Mouse (Mus musculus) forebrain, embryonic 11.5 days (tissue): ENCODE data around the gene Cnksr1. TPM values are rescaled to one million over a fixed set of nuclear protein-coding genes. Genes with fewer than 3 reads are reported as not detected.

Experiments used
- ATAC-seq: fragments of 200-750 bp; cut with Nextera tagmentation; replicated peaks from 2 replicates; pipeline ENCODE4 v1.8.0; 2017; ENCODE audit warnings: moderate TSS enrichment; ENCODE audit not compliant: low FRiP score
- DNase-seq: peaks from one replicate; pipeline ENCODE4 v3.0.0-alpha.2; 2017; ENCODE audit warnings: low spot score
- H3K27ac ChIP-seq: fragments of 300-500 bp; sonication (generic); 2 replicates; pipeline ENCODE4 v1.5.1; 2014; ENCODE audit warnings: low read depth, low read length
- H3K27me3 ChIP-seq: fragments of 300-500 bp; sonication (generic); 2 replicates; pipeline ENCODE4 v1.6.1; 2014; ENCODE audit warnings: mild to moderate bottlenecking, low read length, mixed read lengths; ENCODE audit not compliant: control insufficient read depth, insufficient read depth
- H3K36me3 ChIP-seq: fragments of 300-500 bp; sonication (generic); 2 replicates; pipeline ENCODE4 v1.6.1; 2014; ENCODE audit warnings: mild to moderate bottlenecking, low read length, moderate library complexity, mixed read lengths; ENCODE audit not compliant: control insufficient read depth, insufficient read depth
- H3K4me1 ChIP-seq: fragments of 300-500 bp; sonication (generic); replicated peaks from 2 replicates; pipeline ENCODE4 v1.6.1; 2014; ENCODE audit warnings: low read length, mixed read lengths; ENCODE audit not compliant: control insufficient read depth, insufficient read depth
- H3K4me2 ChIP-seq: fragments of 300-500 bp; sonication (generic); 2 replicates; pipeline ENCODE4 v1.6.1; 2014; ENCODE audit warnings: low read depth, mild to moderate bottlenecking, low read length, moderate library complexity, mixed read lengths; ENCODE audit not compliant: severe bottlenecking
- H3K4me3 ChIP-seq: fragments of 300-500 bp; sonication (generic); 2 replicates; pipeline ENCODE4 v1.5.1; 2014; ENCODE audit warnings: low read depth, low read length
- H3K9ac ChIP-seq: fragments of 300-500 bp; sonication (generic); 2 replicates; pipeline ENCODE4 v1.6.1; 2014; ENCODE audit warnings: low read length
- H3K9me3 ChIP-seq: fragments of 300-500 bp; sonication (generic); 2 replicates; pipeline ENCODE4 v1.6.1; 2016; ENCODE audit warnings: low read length, mixed read lengths; ENCODE audit not compliant: control insufficient read depth
- WGBS: fragments of 180-500 bp; shearing (Covaris S2); extraction: QIAGEN DNeasy Blood & Tissue Kit; methylation state at CpG from one replicate; pipeline ENCODE4 v1.1.7; 2014; 5-methylcytosine and 5-hydroxymethylcytosine counted together
- polyA plus RNA-seq: library from polyadenylated mRNA; unstranded; fragments of >200 nt; fragmentation: Nextera tagmentation; extraction: Ambion mirVana; gene quantifications from 2 replicates; pipeline ENCODE4 v1.2.1, GENCODE M21; 2014

Gene Cnksr1
- polyA plus RNA-seq, 1 experiment from 2014 or later, result 0.45 TPM

DNA sequence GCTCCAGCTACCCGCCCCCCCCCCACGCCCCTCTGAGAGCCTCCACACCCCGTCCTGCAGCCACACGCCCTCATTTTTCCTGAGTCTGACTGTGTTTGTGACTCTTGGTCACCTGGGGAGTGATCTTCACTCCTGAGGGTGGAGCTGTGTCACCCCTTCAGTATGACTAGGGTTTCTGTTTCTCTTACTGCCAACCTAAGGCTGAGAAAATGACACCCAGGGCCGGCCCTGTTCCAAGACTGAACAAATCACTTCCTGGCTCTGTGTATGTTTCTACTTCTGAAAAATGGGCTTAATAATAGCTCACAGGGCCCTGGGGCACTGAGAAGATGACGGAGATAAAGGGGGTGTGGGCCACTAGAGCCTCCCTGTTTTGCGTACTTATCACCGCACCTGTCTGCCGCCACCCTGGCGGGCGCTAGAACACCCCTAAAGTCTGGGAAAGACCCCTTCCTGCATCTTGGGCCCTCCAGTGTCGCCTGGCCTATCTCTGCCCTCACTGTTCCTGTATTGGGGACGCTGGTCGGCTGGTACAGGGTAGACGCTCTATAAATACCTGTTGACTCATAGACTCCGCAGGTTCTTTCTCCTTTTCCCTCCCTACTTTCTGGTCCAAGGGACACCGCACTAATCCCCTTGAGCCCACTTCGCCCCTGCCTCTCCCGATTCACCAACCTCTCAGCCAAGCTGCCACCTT, 469 bp downstream of the Cnksr1 start:
- no peak for ATAC-seq
- Histone ChIP-seq H3K4me1 (no peaks in the 10 kb centered on the region; the same call in 1 of the 2 replicates), H3K36me3 (no peaks in the 10 kb centered on the region), H3K27ac (no peak overlapping the region), H3K4me2 (peak overlapping the region; percentile 39; the same call in 1 of the 2 replicates), H3K9me3 (no peaks in the 10 kb centered on the region), H3K27me3 (peaks cover 8% of the 10 kb centered on the region), H3K4me3 (0 out of 2 replicates have a peak overlapping the region, but pooled peaks have one; percentile 3), H3K9ac (no peak overlapping the region)
- no peak for DNase-seq
- 27% methylated on average over 19 of the region's 19 CpGs for WGBS

DNA sequence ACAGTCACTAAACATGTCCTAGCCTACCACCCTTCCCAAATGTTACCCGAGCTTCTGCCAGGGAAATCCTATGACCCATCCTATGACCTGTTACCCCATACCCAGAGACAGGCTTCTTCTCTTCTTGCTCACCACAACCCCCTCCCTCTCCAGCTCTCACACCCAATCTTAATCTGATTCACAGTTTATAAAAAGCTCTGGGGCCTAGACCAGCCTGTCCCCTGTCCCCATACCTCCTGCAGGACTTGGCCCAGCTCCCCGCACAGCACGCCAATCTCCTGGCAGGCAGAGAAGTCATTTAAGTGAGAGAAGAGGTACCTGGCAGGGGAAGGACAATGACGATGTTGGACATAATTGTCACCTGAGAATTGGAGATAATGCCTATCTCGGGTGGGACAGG, 3.3 kb downstream of the Cnksr1 start:
- DNase-seq (no peak), ATAC-seq (no peak)
- no peak overlapping the region for H3K4me3 ChIP-seq
- 84% methylated on average over 5 of the region's 5 CpGs for WGBS
- H3K4me2 ChIP-seq, result no peak overlapping the region
- peaks cover 8% of the 10 kb centered on the region for H3K27me3 ChIP-seq
- H3K36me3 ChIP-seq, result no peaks in the 10 kb centered on the region
- H3K27ac ChIP-seq, result no peak overlapping the region
- H3K9ac ChIP-seq, result no peak overlapping the region
- H3K4me1 ChIP-seq, result no peaks in the 10 kb centered on the region; the same call in 1 of the 2 replicates
- no peaks in the 10 kb centered on the region for H3K9me3 ChIP-seq

DNA sequence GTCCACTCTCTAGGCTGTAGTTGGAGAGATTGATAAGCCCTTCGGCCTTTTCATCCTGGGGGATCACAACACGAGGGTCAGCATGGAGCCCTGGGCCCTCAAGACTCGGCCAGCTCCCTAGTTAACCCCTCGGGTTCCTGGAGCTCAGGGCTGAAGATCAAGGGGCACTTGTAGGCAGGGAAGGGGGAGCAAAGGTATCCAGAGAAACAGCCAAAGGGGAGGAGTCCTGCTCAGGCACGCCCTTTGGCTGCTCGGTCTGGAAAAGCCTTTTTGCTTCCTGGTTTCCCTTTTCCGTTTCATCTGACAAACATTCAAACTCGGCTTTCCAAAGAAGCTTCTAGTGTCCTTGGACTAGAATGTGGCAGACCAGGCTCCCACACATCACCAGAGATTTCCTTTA, 7.8 kb downstream of the Cnksr1 start:
- no peaks in the 10 kb centered on the region for H3K9me3 ChIP-seq
- no peaks in the 10 kb centered on the region for H3K4me1 ChIP-seq
- no peaks in the 10 kb centered on the region for H3K27me3 ChIP-seq
- no peak for DNase-seq
- no peak overlapping the region for H3K4me3 ChIP-seq
- no peak for ATAC-seq
- H3K9ac ChIP-seq, result no peak overlapping the region
- H3K36me3 ChIP-seq, result no peaks in the 10 kb centered on the region
- H3K4me2 ChIP-seq, result no peak overlapping the region
- 43% methylated on average over 8 of the region's 8 CpGs for WGBS
- no peak overlapping the region for H3K27ac ChIP-seq

DNA sequence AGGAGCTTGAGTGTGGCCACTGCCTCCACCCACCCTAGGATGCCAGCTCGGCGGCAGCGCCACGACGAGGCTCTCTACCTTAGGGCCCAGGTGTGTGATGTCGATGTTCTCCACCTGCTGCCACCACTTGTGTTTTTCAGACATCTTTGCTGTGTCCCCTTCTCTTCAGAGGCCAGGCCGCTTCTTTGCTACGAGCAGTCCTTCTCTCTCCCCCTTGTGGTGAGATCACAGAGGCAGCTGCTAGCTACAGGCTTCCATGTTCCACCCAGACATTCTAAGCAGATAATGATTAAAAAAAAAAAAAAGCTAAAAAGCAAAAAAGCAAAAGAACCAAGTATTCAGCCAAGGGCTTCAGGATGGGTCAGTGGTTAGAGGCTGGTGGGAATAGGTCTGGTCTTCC, 11.0 kb downstream of the Cnksr1 start, which contains the start of gene Catsper4:
Gene Catsper4 (minus strand): TSS at position 190 of the 400 bp plus-strand sequence.
- Histone ChIP-seq H3K4me2 (no peak within 1 kb of the TSS), H3K27me3 (no peaks in the 10 kb centered on the region), H3K4me1 (no peaks in the 10 kb centered on the region), H3K27ac (no peak within 1 kb of the TSS), H3K4me3 (no peak within 1 kb of the TSS), H3K9me3 (no peaks in the 10 kb centered on the region), H3K9ac (no peak within 1 kb of the TSS), H3K36me3 (no peaks in the 10 kb centered on the region)
- ATAC-seq (no peak), DNase-seq (no peak)
- WGBS, result 74% methylated on average over 8 of the region's 8 CpGs

DNA sequence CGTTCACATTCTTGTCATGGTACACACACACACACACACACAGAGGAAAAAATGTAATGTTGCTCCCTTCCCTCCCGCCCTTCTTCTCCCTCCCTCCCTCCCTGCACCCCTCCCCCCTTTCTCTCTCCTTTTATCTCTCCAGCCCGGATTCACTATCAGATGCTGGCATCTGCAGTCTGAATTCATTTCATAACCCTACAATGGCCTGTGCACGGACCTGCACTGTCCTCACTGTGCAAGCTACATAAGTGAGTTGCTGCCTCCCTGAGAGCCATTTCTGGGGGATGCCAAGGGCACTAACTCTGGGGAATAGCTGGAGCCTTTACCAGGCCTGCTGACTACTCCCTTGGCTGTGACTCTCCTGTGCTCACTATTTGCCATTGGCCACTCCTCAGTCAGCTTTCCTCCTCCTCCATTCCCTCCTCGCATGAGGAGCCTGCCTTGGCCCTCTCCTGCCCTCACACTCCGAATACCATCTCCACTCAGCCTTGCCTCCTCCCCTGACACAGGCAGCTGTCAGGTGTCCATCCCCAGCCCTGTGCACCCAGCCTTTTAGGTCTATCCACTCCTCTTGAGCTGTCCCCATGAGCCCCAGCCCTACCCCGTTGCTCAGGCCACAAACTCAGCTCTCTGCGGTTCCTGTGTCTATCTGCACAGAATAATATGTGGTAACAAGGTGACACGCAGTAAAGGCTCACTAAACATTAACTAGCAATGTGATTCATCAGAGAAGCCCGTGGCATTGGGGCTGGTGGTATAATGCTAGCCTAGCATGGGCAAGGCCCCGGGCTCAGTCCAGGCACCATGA, 15.2 kb downstream of the Cnksr1 start:
- Histone ChIP-seq H3K4me1 (no peaks in the 10 kb centered on the region), H3K36me3 (no peaks in the 10 kb centered on the region), H3K9me3 (no peaks in the 10 kb centered on the region), H3K4me3 (no peak overlapping the region), H3K27ac (no peak overlapping the region), H3K27me3 (no peaks in the 10 kb centered on the region), H3K4me2 (no peak overlapping the region), H3K9ac (no peak overlapping the region)
- DNase-seq (no peak), ATAC-seq (no peak)
- WGBS, result 78% methylated on average over 11 of the region's 11 CpGs

DNA sequence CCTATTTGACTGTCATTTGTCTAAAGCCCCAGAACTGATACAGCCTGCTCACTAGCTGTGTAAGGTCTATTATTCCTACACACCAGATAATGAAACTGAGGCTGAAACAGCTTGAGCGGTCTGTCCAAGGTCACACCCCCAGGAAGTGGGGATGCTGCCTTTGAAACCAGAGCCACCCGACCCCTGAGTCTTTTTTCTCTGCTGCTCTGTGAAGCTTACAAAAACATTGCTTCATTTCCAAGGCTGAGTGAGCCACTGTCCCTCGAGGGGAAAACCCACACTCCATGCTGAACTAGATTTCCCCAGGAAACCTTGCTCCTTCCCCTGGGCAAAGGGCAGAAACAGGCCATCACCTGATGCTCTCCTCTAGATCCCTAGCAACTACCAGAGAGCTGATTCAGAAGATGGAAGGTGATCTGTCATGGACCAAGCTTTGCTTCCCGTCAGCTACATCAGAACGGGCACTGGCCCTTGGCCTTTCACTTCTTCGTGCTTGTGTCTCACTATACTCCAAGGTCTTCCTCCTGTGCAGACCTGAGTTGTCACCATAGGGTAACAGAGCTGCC, 31.6 kb downstream of the Cnksr1 start:
- Histone ChIP-seq H3K9me3 (no peaks in the 10 kb centered on the region), H3K27me3 (no peaks in the 10 kb centered on the region), H3K4me1 (no peaks in the 10 kb centered on the region), H3K4me3 (no peak overlapping the region), H3K36me3 (no peaks in the 10 kb centered on the region), H3K27ac (no peak overlapping the region), H3K4me2 (no peak overlapping the region), H3K9ac (no peak overlapping the region)
- 72% methylated on average over 6 of the region's 6 CpGs for WGBS
- ATAC-seq (no peak), DNase-seq (no peak)

DNA sequence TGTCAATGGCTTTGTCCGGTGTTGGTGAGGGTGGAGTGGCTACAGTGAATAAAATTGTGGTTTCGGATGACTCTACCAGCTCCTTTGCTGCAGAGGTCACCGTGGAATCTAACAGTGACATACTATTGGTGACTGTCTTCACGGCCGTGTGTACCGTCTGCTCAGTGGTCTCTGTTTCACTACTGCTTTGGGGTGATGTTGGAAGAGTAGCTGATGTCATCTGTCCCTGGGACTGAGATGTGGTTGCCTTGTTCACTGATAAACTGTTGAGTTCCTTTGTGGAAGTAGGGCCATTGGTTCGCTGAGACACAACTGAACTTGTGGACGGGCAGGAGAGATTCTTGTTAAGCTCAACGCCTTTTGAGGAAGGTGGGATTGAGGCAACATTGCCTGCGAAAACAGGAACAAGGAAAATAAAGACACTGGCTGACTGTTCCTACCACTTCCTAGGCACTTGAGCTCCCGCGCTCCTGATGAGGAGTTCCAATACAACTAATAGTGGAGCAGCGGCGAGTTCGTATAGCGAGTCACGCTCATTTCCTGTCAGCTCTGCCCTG, 34.8 kb downstream of the Cnksr1 start:
- Histone ChIP-seq H3K9me3 (no peaks in the 10 kb centered on the region), H3K4me2 (no peak overlapping the region), H3K9ac (no peak overlapping the region), H3K4me1 (no peaks in the 10 kb centered on the region), H3K36me3 (no peaks in the 10 kb centered on the region), H3K27me3 (no peaks in the 10 kb centered on the region), H3K27ac (no peak overlapping the region), H3K4me3 (no peak overlapping the region)
- DNase-seq (no peak), ATAC-seq (no peak)
- WGBS, result 88% methylated on average over 17 of the region's 17 CpGs

DNA sequence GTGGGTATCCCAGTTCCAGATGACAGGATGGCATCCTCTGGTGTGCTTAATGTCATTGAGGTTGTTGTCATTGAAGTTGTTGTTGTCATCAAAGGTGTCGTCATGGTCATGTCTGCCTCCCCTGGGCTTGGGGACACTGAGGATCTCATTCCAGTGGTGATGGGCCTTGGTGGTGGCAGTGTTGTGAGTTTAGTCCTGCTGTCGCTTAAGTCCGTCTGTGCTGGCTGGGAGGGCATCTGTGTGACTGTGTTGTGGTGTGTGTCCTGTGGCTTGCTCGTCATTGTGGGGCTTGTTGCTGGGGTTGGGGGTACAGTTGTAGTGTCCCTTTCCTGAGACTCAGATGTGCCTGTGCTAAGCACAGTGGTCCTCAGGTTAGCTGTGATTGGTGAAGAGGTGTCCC, 35.3 kb downstream of the Cnksr1 start, which contains the start of gene Gm7534:
Gene Gm7534 (minus strand): TSS at position 101 of the 400 bp plus-strand sequence.
- Histone ChIP-seq H3K36me3 (no peaks in the 10 kb centered on the region), H3K27me3 (no peaks in the 10 kb centered on the region), H3K4me1 (no peaks in the 10 kb centered on the region), H3K4me2 (no peak within 1 kb of the TSS), H3K4me3 (no peak within 1 kb of the TSS), H3K9ac (no peak within 1 kb of the TSS), H3K9me3 (no peaks in the 10 kb centered on the region), H3K27ac (no peak within 1 kb of the TSS)
- no peak for ATAC-seq
- 95% methylated on average over 4 of the region's 4 CpGs for WGBS
- no peak for DNase-seq
